Mouse (Mus musculus) midbrain, embryonic 12.5 days (tissue): ENCODE results near the gene Gm11146. TPM values are rescaled to one million over a fixed set of nuclear protein-coding genes. Genes with fewer than 3 reads are reported as not detected.
A peak's percentile ranks its signal among the peaks of the same experiment; 100 is the strongest.

Experiments used
- ATAC-seq: fragments of 200-750 bp; cut with Nextera tagmentation; 2 replicates; pipeline ENCODE4 v1.8.0; 2017; ENCODE audit warnings: low read depth, moderate TSS enrichment, moderate library complexity; ENCODE audit not compliant: low FRiP score
- H3K27ac ChIP-seq: fragments of 300-500 bp; sonication (generic); replicated peaks from 2 replicates; pipeline ENCODE4 v1.5.1; 2016; ENCODE audit warnings: mild to moderate bottlenecking
- H3K27me3 ChIP-seq: fragments of 300-500 bp; sonication (generic); 2 replicates; pipeline ENCODE4 v1.6.1; 2016; ENCODE audit warnings: mild to moderate bottlenecking
- H3K36me3 ChIP-seq: fragments of 300-500 bp; sonication (generic); 2 replicates; pipeline ENCODE4 v1.6.1; 2016
- H3K4me1 ChIP-seq: fragments of 300-500 bp; sonication (generic); 2 replicates; pipeline ENCODE4 v1.6.1; 2016
- H3K4me2 ChIP-seq: fragments of 300-500 bp; sonication (generic); replicated peaks from 2 replicates; pipeline ENCODE4 v1.6.1; 2016; ENCODE audit warnings: mild to moderate bottlenecking, moderate library complexity
- H3K4me3 ChIP-seq: fragments of 300-500 bp; sonication (generic); 2 replicates; pipeline ENCODE4 v1.5.1; 2016; ENCODE audit warnings: mild to moderate bottlenecking
- H3K9ac ChIP-seq: fragments of 300-500 bp; sonication (generic); replicated peaks from 2 replicates; pipeline ENCODE4 v1.6.1; 2016; ENCODE audit warnings: mild to moderate bottlenecking, moderate library complexity
- H3K9me3 ChIP-seq: fragments of 300-500 bp; sonication (generic); 2 replicates; pipeline ENCODE4 v1.6.1; 2016; ENCODE audit warnings: mild to moderate bottlenecking
- WGBS: fragments of 180-500 bp; shearing (Covaris S2); methylation state at CpG from one replicate; pipeline ENCODE4 v1.1.7; 2016; 5-methylcytosine and 5-hydroxymethylcytosine counted together
- microRNA counts: library from miRNA; unstranded; fragments of <30 nt; microRNA quantifications from one replicate; lab custom pipeline; 2017
- microRNA-seq: library from miRNA; unstranded; fragments of <30 nt; microRNA quantifications from one replicate; pipeline ENCODE4, GENCODE M21; 2017
- polyA plus RNA-seq: library from polyadenylated mRNA; unstranded; fragments of >200 nt; fragmentation: Nextera tagmentation; extraction: Ambion mirVana; gene quantifications from 2 replicates; pipeline ENCODE4 v1.2.1, GENCODE M21; 2016

Gm11146 gene
- polyA plus RNA-seq, 1 experiment from 2014 or later, result not detected

DNA sequence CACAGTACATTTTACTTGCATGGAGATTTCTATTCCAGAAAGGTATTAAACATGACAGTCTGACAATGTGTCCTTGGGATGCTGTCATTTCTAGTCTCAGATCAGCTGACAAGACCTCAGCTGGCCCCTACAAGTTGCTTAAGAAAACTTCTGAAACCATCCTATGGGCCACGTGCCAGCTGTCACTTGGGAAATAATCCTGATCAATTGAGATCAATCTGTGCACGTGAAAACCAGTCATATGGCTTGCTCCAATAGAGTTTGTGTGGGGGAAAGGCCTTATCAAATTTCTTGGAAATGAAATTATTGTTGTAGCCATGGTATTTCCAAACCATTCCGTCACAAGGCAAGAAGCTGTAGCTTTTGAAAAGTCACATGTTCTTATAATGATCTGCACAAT is 50.8 kb downstream of the Gm11146 start:
- Histone ChIP-seq H3K4me1 (no peaks in the 10 kb centered on the region), H3K4me3 (no peak overlapping the region), H3K36me3 (0 out of 2 replicates have a peak, but pooled peaks cover 2% of the 10 kb centered on the region), H3K9me3 (no peaks in the 10 kb centered on the region), H3K27me3 (no peaks in the 10 kb centered on the region), H3K4me2 (no peak overlapping the region), H3K9ac (no peak overlapping the region), H3K27ac (no peak overlapping the region)
- no peak for ATAC-seq
- WGBS, result 72% methylated on average over 3 of the region's 3 CpGs

MicroRNA genes within 50 kb of the gene (microRNA counts, 519-probe panel; counts per million panel counts)
- 10,887 counts per million, percentile 100 among the panel's probes with 10 or more counts for microRNA mmu-miR-125b-5p (lab: Ali Mortazavi, UCI)
- 9,022 counts per million, percentile 94 among the panel's probes with 10 or more counts for microRNA mmu-miR-99a (lab: Ali Mortazavi, UCI)

Small RNA genes lying within 50 kb of the gene (microRNA-seq; reads per million reads assigned to microRNA genes)
- gene Mir125b-2 (1,430 reads per million, percentile 81 among the genes with 10 or more reads in this experiment), gene Mir99a (154,706 reads per million, percentile 100 among the genes with 10 or more reads in this experiment), gene Mirlet7c-1 (138 reads per million, percentile 56 among the genes with 10 or more reads in this experiment)
